Mouse (Mus musculus): ENCODE measurements around the gene Ncor2. TPM values are rescaled to one million over a fixed set of nuclear protein-coding genes. Genes with fewer than 3 reads are reported as not detected.

The Ncor2 gene
- total and polyA plus RNA-seq, 3 experiments = 5.0 to 46.8 TPM; not detected in 1

GRCm38 (mm10) chr5:125122546-125122945 lies 56.5 kb downstream of the Ncor2 start:
- Histone ChIP-seq H3K9me3 (replicated peaks; ENCODE audit: insufficient read depth, low read length) (no peaks in the 10 kb centered on the region), H3K79me2 (ENCODE audit: control insufficient read depth, insufficient read depth, low read length, poor library complexity) (peaks cover 5% of the 10 kb centered on the region; the same call in 1 of the 2 replicates), H3K4me3 (ENCODE audit: control insufficient read depth in 1 of 2, insufficient read depth in 1 of 2, low read depth in 2 of 2, low read length in 2 of 2) (no peak overlapping the region), H3K36me3 (ENCODE audit: control insufficient read depth in 1 of 2, insufficient read depth in 2 of 2, low read length in 2 of 2) (no peaks in the 10 kb centered on the region), H3K27me3 (ENCODE audit: control insufficient read depth in 1 of 2, insufficient read depth in 2 of 2, low read length in 2 of 2) (no peaks in the 10 kb centered on the region), H3K4me1 (ENCODE audit: control insufficient read depth in 1 of 2, insufficient read depth in 2 of 2, low read length in 2 of 2) (no peaks in the 10 kb centered on the region), H3K27ac (ENCODE audit: control insufficient read depth, low read depth, low read length) (no peak overlapping the region), H3K9ac (ENCODE audit: control insufficient read depth, low read depth, low read length, poor library complexity, severe bottlenecking) (no peak overlapping the region)
- TF ChIP-seq MXI1 (IDR thresholded peaks at IDR 0.05; ENCODE audit: low read depth, low read length) = no peak
- peak in 1 of 3 experiments; percentile 25; a peak in 1 of 6 replicates for TF ChIP-seq CTCF (IDR thresholded peaks at IDR 0.05 in 2 of 3, conservative IDR thresholded peaks at IDR 0.05 in 1 of 3; ENCODE audit: control insufficient read depth in 1 of 3, insufficient read depth in 1 of 3, low read depth in 2 of 3, low read length in 3 of 3, poor library complexity in 1 of 3, severe bottlenecking in 1 of 3)
- TF ChIP-seq GABPA (IDR thresholded peaks at IDR 0.05; ENCODE audit: low read depth, low read length) = no peak
- TF ChIP-seq RCOR1 (IDR thresholded peaks at IDR 0.05; ENCODE audit: low read depth, low read length) = no peak
- no peak for TF ChIP-seq KAT2A (conservative IDR thresholded peaks at IDR 0.05; ENCODE audit: low read depth, low read length)
- peak; percentile 85 for TF ChIP-seq ZNF384 (IDR thresholded peaks at IDR 0.05; ENCODE audit: low read depth, low read length)
- DNase-seq (ENCODE audit: low read depth, low spot score) = peak; percentile 21

DNA sequence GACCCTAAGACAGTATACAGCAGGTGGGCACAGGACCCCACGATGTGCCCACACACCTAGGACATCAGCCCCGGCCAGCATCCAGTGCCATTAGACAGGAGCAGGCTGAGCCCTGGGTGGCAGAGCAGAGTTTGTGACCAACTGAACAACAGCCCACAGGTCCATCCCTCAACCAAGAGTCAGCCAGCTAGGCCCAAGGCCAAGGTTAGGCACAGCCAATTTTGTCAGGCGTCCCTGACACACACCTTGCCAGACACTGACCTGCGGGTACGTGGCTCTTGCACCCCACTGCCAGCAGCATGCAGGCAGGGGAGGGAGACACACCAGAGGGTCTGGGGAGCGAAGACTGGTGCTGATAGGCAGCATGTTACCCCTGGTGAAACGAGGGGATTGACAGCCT lies 57.0 kb downstream of the Ncor2 start:
- Histone ChIP-seq H3K79me2 (ENCODE audit: control insufficient read depth, insufficient read depth, low read length, poor library complexity) (peaks cover 5% of the 10 kb centered on the region; the same call in 1 of the 2 replicates), H3K9me3 (replicated peaks; ENCODE audit: insufficient read depth, low read length) (no peaks in the 10 kb centered on the region), H3K9ac (ENCODE audit: control insufficient read depth, low read depth, low read length, poor library complexity, severe bottlenecking) (no peak overlapping the region), H3K27ac (ENCODE audit: control insufficient read depth, low read depth, low read length) (no peak overlapping the region), H3K4me3 (ENCODE audit: control insufficient read depth in 1 of 2, insufficient read depth in 1 of 2, low read depth in 2 of 2, low read length in 2 of 2) (no peak overlapping the region), H3K27me3 (ENCODE audit: control insufficient read depth in 1 of 2, insufficient read depth in 2 of 2, low read length in 2 of 2) (no peaks in the 10 kb centered on the region), H3K4me1 (ENCODE audit: control insufficient read depth in 1 of 2, insufficient read depth in 2 of 2, low read length in 2 of 2) (no peaks in the 10 kb centered on the region), H3K36me3 (ENCODE audit: control insufficient read depth in 1 of 2, insufficient read depth in 2 of 2, low read length in 2 of 2) (no peaks in the 10 kb centered on the region)
- no peak for DNase-seq (ENCODE audit: low read depth, low spot score)
- TF ChIP-seq TBP (IDR thresholded peaks at IDR 0.05; ENCODE audit: low read depth, low read length) = no peak
- TF ChIP-seq MYC (IDR thresholded peaks at IDR 0.05; ENCODE audit: low read depth, low read length) = no peak
- TF ChIP-seq ETS1 (IDR thresholded peaks at IDR 0.05; ENCODE audit: low read depth, low read length) = no peak
- no peak for TF ChIP-seq RAD21 (IDR thresholded peaks at IDR 0.05; ENCODE audit: low read depth, low read length)
- TF ChIP-seq KAT2A (conservative IDR thresholded peaks at IDR 0.05; ENCODE audit: low read depth, low read length) = no peak
- no peak for TF ChIP-seq MEF2A (IDR thresholded peaks at IDR 0.05; ENCODE audit: extremely low read depth, insufficient replicate concordance, low read depth, low read length, poor library complexity, severe bottlenecking)
- TF ChIP-seq NELFE (IDR thresholded peaks at IDR 0.05; ENCODE audit: low read depth, low read length) = no peak

GRCm38 (mm10) chr5:125120517-125121303 lies 58.3 kb downstream of the Ncor2 start:
- H3K27me3 ChIP-seq (ENCODE audit: control insufficient read depth in 1 of 2, insufficient read depth in 2 of 2, low read length in 2 of 2) = no peaks in the 10 kb centered on the region
- H3K9ac ChIP-seq (ENCODE audit: control insufficient read depth, low read depth, low read length, poor library complexity, severe bottlenecking) = no peak overlapping the region
- H3K4me1 ChIP-seq (ENCODE audit: control insufficient read depth in 1 of 2, insufficient read depth in 2 of 2, low read length in 2 of 2) = no peaks in the 10 kb centered on the region
- peaks cover 1% of the 10 kb centered on the region; the same call in 1 of the 2 replicates for H3K79me2 ChIP-seq (ENCODE audit: control insufficient read depth, insufficient read depth, low read length, poor library complexity)
- H3K36me3 ChIP-seq (ENCODE audit: control insufficient read depth in 1 of 2, insufficient read depth in 2 of 2, low read length in 2 of 2) = no peaks in the 10 kb centered on the region
- no peak overlapping the region for H3K27ac ChIP-seq (ENCODE audit: control insufficient read depth, low read depth, low read length)
- H3K9me3 ChIP-seq (replicated peaks; ENCODE audit: insufficient read depth, low read length) = no peaks in the 10 kb centered on the region
- no peak overlapping the region for H3K4me3 ChIP-seq (ENCODE audit: control insufficient read depth in 1 of 2, insufficient read depth in 1 of 2, low read depth in 2 of 2, low read length in 2 of 2)
- DNase-seq (ENCODE audit: low read depth, low spot score) = no peak
- no peak for TF ChIP-seq UBTF (IDR thresholded peaks at IDR 0.05; ENCODE audit: borderline replicate concordance, insufficient read depth, low read depth, low read length)
- no peak for TF ChIP-seq ZC3H11A (IDR thresholded peaks at IDR 0.05; ENCODE audit: low read depth, low read length)
- TF ChIP-seq USF1 (IDR thresholded peaks at IDR 0.05; ENCODE audit: low read depth, low read length) = no peak
- no peak for TF ChIP-seq POLR2AphosphoS2 (IDR thresholded peaks at IDR 0.05; ENCODE audit: low read length)
- TF ChIP-seq NELFE (IDR thresholded peaks at IDR 0.05; ENCODE audit: low read depth, low read length) = no peak
- no peak for TF ChIP-seq CHD2 (IDR thresholded peaks at IDR 0.05; ENCODE audit: low read length)
- no peak for TF ChIP-seq MAX (IDR thresholded peaks at IDR 0.05; ENCODE audit: low read length)
- TF ChIP-seq POLR2A (IDR thresholded peaks at IDR 0.05; ENCODE audit: control insufficient read depth in 1 of 2, insufficient read depth in 1 of 2, low read depth in 1 of 2, low read length in 2 of 2, poor library complexity in 1 of 2) = no peak
- no peak for TF ChIP-seq ZKSCAN1 (IDR thresholded peaks at IDR 0.05; ENCODE audit: low read depth, low read length)
- no peak for TF ChIP-seq MYC (IDR thresholded peaks at IDR 0.05; ENCODE audit: low read depth, low read length)
- TF ChIP-seq TAL1 (IDR thresholded peaks at IDR 0.05; ENCODE audit: low read length) = no peak
